Mouse (Mus musculus) intestine, postnatal 0 days (tissue): ENCODE data around the gene Skap1. TPM values are rescaled to one million over a fixed set of nuclear protein-coding genes. Genes with fewer than 3 reads are reported as not detected.

Source experiments
- ATAC-seq: fragments of 200-750 bp; cut with Nextera tagmentation; 2 replicates; pipeline ENCODE4 v1.8.0; 2017; ENCODE audit warnings: mild to moderate bottlenecking, moderate TSS enrichment, moderate library complexity
- H3K27ac ChIP-seq: fragments of 300-500 bp; sonication (generic); 2 replicates; pipeline ENCODE4 v1.5.1; 2014; ENCODE audit warnings: mild to moderate bottlenecking, low read depth, low read length, moderate library complexity
- H3K27me3 ChIP-seq: fragments of 300-500 bp; sonication (generic); replicated peaks from 2 replicates; pipeline ENCODE4 v1.6.1; 2014; ENCODE audit warnings: low read length, mixed read lengths; ENCODE audit not compliant: control insufficient read depth, insufficient read depth
- H3K36me3 ChIP-seq: fragments of 300-500 bp; sonication (generic); 2 replicates; pipeline ENCODE4 v1.6.1; 2014; ENCODE audit warnings: mild to moderate bottlenecking, moderate library complexity; ENCODE audit not compliant: control insufficient read depth, insufficient read depth
- H3K4me1 ChIP-seq: fragments of 300-500 bp; sonication (generic); replicated peaks from 2 replicates; pipeline ENCODE4 v1.6.1; 2014; ENCODE audit warnings: antibody characterized with exemption, low read length, mixed read lengths; ENCODE audit not compliant: control insufficient read depth, insufficient read depth
- H3K4me2 ChIP-seq: fragments of 300-500 bp; sonication (generic); replicated peaks from 2 replicates; pipeline ENCODE4 v1.6.1; 2014; ENCODE audit warnings: low read depth, mild to moderate bottlenecking, moderate library complexity
- H3K4me3 ChIP-seq: fragments of 300-500 bp; sonication (generic); 2 replicates; pipeline ENCODE4 v1.5.1; 2014; ENCODE audit warnings: low read depth, low read length
- H3K9ac ChIP-seq: fragments of 300-500 bp; sonication (generic); 2 replicates; pipeline ENCODE4 v1.6.1; 2014; ENCODE audit warnings: mild to moderate bottlenecking, low read depth, low read length
- H3K9me3 ChIP-seq: fragments of 300-500 bp; sonication (generic); 2 replicates; pipeline ENCODE4 v1.6.1; 2016; ENCODE audit warnings: mixed run types; ENCODE audit not compliant: control insufficient read depth
- CTCF ChIP-seq: sonication (generic); IDR thresholded peaks from 2 replicates; pipeline ENCODE4 v1.5.1; 2016; ENCODE audit warnings: low read depth, mild to moderate bottlenecking, control low read depth, antibody characterized with exemption, moderate library complexity
- WGBS: fragments of 180-500 bp; shearing (Covaris S2); extraction: QIAGEN DNeasy Blood & Tissue Kit; methylation state at CpG from one replicate; pipeline ENCODE4 v1.1.7; 2014; 5-methylcytosine and 5-hydroxymethylcytosine counted together
- polyA plus RNA-seq: library from polyadenylated mRNA; unstranded; fragments of >200 nt; fragmentation: Nextera tagmentation; extraction: Ambion mirVana; gene quantifications from 2 replicates; pipeline ENCODE4 v1.2.1, GENCODE M21; 2015

The Skap1 gene
- polyA plus RNA-seq, 1 experiment from 2014 or later, result 0.46 TPM

- no peak overlapping the region for H3K9ac ChIP-seq
- H3K36me3 ChIP-seq, result no peaks in the 10 kb centered on the region
- H3K4me1 ChIP-seq, result no peaks in the 10 kb centered on the region
- WGBS, result 95% methylated on average over 11 of the region's 11 CpGs
- TF ChIP-seq CTCF, result no peak
- no peak overlapping the region for H3K4me2 ChIP-seq
- no peak for ATAC-seq
- H3K27me3 ChIP-seq, result no peaks in the 10 kb centered on the region
- no peak overlapping the region for H3K4me3 ChIP-seq
- no peaks in the 10 kb centered on the region for H3K9me3 ChIP-seq
- no peak overlapping the region for H3K27ac ChIP-seq
Observed at GRCm38 (mm10) chr11:96693360-96693759, 229.0 kb downstream of the Skap1 start.

- no peak for TF ChIP-seq CTCF
- no peaks in the 10 kb centered on the region for H3K36me3 ChIP-seq
- no peak overlapping the region for H3K4me2 ChIP-seq
- no peaks in the 10 kb centered on the region for H3K4me1 ChIP-seq
- WGBS, result 83% methylated on average over 12 of the region's 12 CpGs
- H3K4me3 ChIP-seq, result no peak overlapping the region
- no peak overlapping the region for H3K27ac ChIP-seq
- H3K9me3 ChIP-seq, result no peaks in the 10 kb centered on the region
- no peaks in the 10 kb centered on the region for H3K27me3 ChIP-seq
- ATAC-seq, result no peak
- H3K9ac ChIP-seq, result no peak overlapping the region
Observed at GRCm38 (mm10) chr11:96694774-96695173, 230.4 kb downstream of the Skap1 start.

DNA sequence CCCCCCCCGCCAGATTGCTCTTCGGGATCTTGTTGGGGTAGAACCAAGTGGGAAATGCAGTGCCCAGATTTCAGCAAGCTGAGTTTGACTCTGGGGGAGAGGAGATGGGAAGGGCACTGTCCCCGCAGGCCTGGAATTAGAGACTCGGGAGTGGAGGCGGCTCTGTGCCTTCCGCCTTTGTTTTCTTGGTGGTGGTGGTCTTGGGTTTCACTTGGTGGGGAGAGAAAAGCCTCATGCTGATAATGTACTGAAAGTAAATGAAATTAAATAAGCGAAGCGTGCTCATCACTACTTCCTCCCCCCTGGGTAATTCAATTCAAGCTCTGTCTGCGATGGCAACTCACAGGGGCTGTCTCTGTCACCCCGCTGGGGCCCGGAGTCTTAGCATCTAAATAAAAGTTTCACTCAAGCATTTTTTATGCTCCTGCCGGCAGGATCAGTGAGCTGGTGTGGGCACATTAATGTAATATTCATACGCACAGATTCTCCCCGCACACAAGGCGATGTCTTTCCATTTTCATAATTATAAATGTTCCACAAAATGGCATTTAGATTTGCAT lies 231.9 kb downstream of the Skap1 start:
- H3K27me3 ChIP-seq, result no peaks in the 10 kb centered on the region
- no peak overlapping the region for H3K4me2 ChIP-seq
- H3K36me3 ChIP-seq, result no peaks in the 10 kb centered on the region
- ATAC-seq, result no peak
- no peak overlapping the region for H3K27ac ChIP-seq
- H3K9me3 ChIP-seq, result no peaks in the 10 kb centered on the region
- no peaks in the 10 kb centered on the region for H3K4me1 ChIP-seq
- 85% methylated on average over 15 of the region's 15 CpGs for WGBS
- H3K9ac ChIP-seq, result no peak overlapping the region
- no peak for TF ChIP-seq CTCF
- no peak overlapping the region for H3K4me3 ChIP-seq

- Histone ChIP-seq H3K9ac (no peak overlapping the region), H3K4me1 (no peaks in the 10 kb centered on the region), H3K27ac (no peak overlapping the region), H3K4me3 (no peak overlapping the region), H3K4me2 (no peak overlapping the region), H3K27me3 (no peaks in the 10 kb centered on the region), H3K9me3 (no peaks in the 10 kb centered on the region), H3K36me3 (no peaks in the 10 kb centered on the region)
- ATAC-seq, result no peak
- no peak for TF ChIP-seq CTCF
- 43% methylated on average over 7 of the region's 7 CpGs for WGBS
Observed at GRCm38 (mm10) chr11:96696842-96697455, 232.6 kb downstream of the Skap1 start.

GRCm38 (mm10) chr11:96697467-96697866 lies 233.1 kb downstream of the Skap1 start:
- Histone ChIP-seq H3K4me3 (no peak overlapping the region), H3K9ac (no peak overlapping the region), H3K9me3 (no peaks in the 10 kb centered on the region), H3K4me1 (no peaks in the 10 kb centered on the region), H3K4me2 (no peak overlapping the region), H3K27me3 (no peaks in the 10 kb centered on the region), H3K36me3 (no peaks in the 10 kb centered on the region), H3K27ac (no peak overlapping the region)
- no peak for ATAC-seq
- TF ChIP-seq CTCF, result no peak
- whole genome bisulfite sequencing, result 80% methylated on average over 4 of the region's 4 CpGs

DNA sequence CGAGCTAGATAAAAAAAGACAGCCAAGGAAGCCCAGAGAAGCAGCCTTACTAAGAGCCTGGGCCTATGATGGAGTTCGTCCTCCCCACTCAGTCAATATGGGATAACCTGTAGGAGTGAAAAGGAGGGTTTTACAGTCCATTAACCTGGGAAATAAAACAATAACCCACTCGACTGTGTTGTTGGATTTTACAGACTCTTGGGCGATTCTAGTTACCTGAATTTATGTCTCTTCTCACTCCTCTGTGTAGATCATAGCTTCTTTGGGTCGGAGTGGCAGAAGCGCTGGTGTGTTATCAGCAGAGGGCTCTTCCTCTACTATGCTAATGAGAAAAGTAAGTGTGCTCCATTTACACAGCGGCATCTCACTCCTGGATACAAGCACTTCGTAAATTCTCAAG lies 239.4 kb downstream of the Skap1 start:
- no peak for ATAC-seq

More for the DNA sequence above, 239.4 kb downstream of the Skap1 start:
- Histone ChIP-seq H3K4me1 (no peaks in the 10 kb centered on the region), H3K36me3 (no peaks in the 10 kb centered on the region), H3K9ac (no peak overlapping the region), H3K27me3 (peaks cover 10% of the 10 kb centered on the region), H3K4me2 (no peak overlapping the region), H3K4me3 (no peak overlapping the region), H3K9me3 (no peaks in the 10 kb centered on the region), H3K27ac (no peak overlapping the region)
- no peak for TF ChIP-seq CTCF
- 65% methylated on average over 8 of the region's 8 CpGs for WGBS
